ENCODE assay signal across 9 mouse cellular contexts in the genomic region with DNA sequence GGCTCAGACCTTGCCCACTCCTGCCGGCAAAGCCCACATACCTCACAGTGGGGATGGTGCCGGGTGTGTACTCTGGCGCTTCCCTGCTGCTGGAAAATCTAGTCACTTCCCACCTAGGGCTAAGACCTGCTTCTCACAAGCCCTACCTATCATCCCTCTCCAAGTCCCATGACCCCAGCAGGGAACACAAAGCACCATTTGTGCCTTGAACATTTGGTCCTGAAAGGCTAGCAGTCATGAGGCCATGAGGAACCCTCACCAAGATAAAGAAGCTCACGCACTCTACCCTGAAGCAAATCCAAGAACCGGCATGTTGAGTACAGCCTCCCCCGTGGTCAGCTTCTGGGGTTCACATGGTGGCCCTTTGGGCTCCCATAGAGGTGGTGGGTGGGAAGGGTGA. TPM values are rescaled to one million over a fixed set of nuclear protein-coding genes. Genes with fewer than 3 reads are reported as not detected.
A peak's percentile ranks its signal among the peaks of the same experiment; 100 is the strongest.
DNase-seq lines count a peak whose midpoint lies in the region; ATAC-seq and TF ChIP-seq lines count a peak whose summit lies in the region.
"Had no signal": no experiment of that assay in that cellular context is flagged by ENCODE, and none has a peak within 500 bp of the region (broad histone marks: within the 10 kb centered on the region; RNA-seq: fewer than 3 reads in every experiment).

A gene (minus strand): TSS at position 78 of the 400 bp plus-strand sequence.

- no peak within 1 kb of the TSS for H3K4me2 ChIP-seq in embryonic facial prominence, embryonic 13.5 days
- H3K4me2 ChIP-seq in lung, embryonic 16.5 days (ENCODE audit: low read depth, low read length): no peak within 1 kb of the TSS
- peak within 1 kb of the TSS; percentile 6 for H3K4me2 ChIP-seq in myocyte (ENCODE audit: low read depth)
- H3K4me2 ChIP-seq: liver, embryonic 13.5 days had no signal

- 49% methylated on average over 6 of the region's 6 CpGs for WGBS in embryonic facial prominence, embryonic 13.5 days
- 62% methylated on average over 6 of the region's 6 CpGs for WGBS in embryonic facial prominence, embryonic 10.5 days
- 40% methylated on average over 6 of the region's 6 CpGs for WGBS in lung, embryonic 16.5 days
- 45% methylated on average over 6 of the region's 6 CpGs for WGBS in lung, adult 2 months

- 0 out of 2 replicates have a peak, but pooled peaks cover 12% of the 10 kb centered on the region for H3K4me1 ChIP-seq in embryonic facial prominence, embryonic 13.5 days
- H3K4me1 ChIP-seq in embryonic facial prominence, embryonic 10.5 days: peaks cover 22% of the 10 kb centered on the region
- H3K4me1 ChIP-seq in lung, embryonic 16.5 days (replicated peaks; ENCODE audit: control insufficient read depth, insufficient read depth, low read length): peaks cover 8% of the 10 kb centered on the region; the same call in 1 of the 2 replicates
- no peaks in the 10 kb centered on the region for H3K4me1 ChIP-seq in lung, adult 2 months (ENCODE audit: control insufficient read depth, insufficient read depth, low read length)

- no peak for ATAC-seq in embryonic facial prominence, embryonic 13.5 days (ENCODE audit: insufficient number of reproducible peaks, insufficient read depth, low FRiP score, low TSS enrichment, low read depth)
- no peak for ATAC-seq in lung, embryonic 16.5 days (ENCODE audit: low read depth)

- H3K4me3 ChIP-seq in embryonic facial prominence, embryonic 13.5 days: no peak within 1 kb of the TSS
- no peak within 1 kb of the TSS for H3K4me3 ChIP-seq in embryonic facial prominence, embryonic 10.5 days
- H3K4me3 ChIP-seq in lung, embryonic 16.5 days (ENCODE audit: low read length): no peak within 1 kb of the TSS
- H3K4me3 ChIP-seq in lung, adult 2 months (replicated peaks; ENCODE audit: extremely low read depth, low read depth, low read length): no peak within 1 kb of the TSS
- no peak within 1 kb of the TSS for H3K4me3 ChIP-seq in myocyte
- H3K4me3 ChIP-seq: liver, embryonic 13.5 days had no signal

- peaks cover 5% of the 10 kb centered on the region; the same call in 1 of the 2 replicates for H3K27me3 ChIP-seq in embryonic facial prominence, embryonic 13.5 days
- H3K27me3 ChIP-seq in embryonic facial prominence, embryonic 10.5 days (replicated peaks; ENCODE audit: low read depth, poor library complexity, severe bottlenecking): no peaks in the 10 kb centered on the region
- H3K27me3 ChIP-seq in lung, embryonic 16.5 days (ENCODE audit: control insufficient read depth, insufficient read depth, low read depth, low read length): no peaks in the 10 kb centered on the region
- peaks cover 1% of the 10 kb centered on the region for H3K27me3 ChIP-seq in myocyte (ENCODE audit: control insufficient read depth, insufficient read depth, insufficient read length)
- H3K27me3 ChIP-seq: liver, embryonic 13.5 days had no signal

- H3K9me3 ChIP-seq in embryonic facial prominence, embryonic 13.5 days: no peaks in the 10 kb centered on the region
- H3K9me3 ChIP-seq in embryonic facial prominence, embryonic 10.5 days: no peaks in the 10 kb centered on the region
- no peaks in the 10 kb centered on the region for H3K9me3 ChIP-seq in lung, embryonic 16.5 days (ENCODE audit: control insufficient read depth, low read length)
- H3K9me3 ChIP-seq: liver, embryonic 13.5 days had no signal

- no peak for TF ChIP-seq CTCF in lung, adult 2 months (IDR thresholded peaks at IDR 0.05; ENCODE audit: insufficient read depth, low read length)

- no peak within 1 kb of the TSS for H3K27ac ChIP-seq in embryonic facial prominence, embryonic 13.5 days
- no peak within 1 kb of the TSS for H3K27ac ChIP-seq in embryonic facial prominence, embryonic 10.5 days (replicated peaks)
- peak within 1 kb of the TSS; percentile 55 for H3K27ac ChIP-seq in lung, embryonic 16.5 days (ENCODE audit: low read length)
- H3K27ac ChIP-seq: liver, embryonic 13.5 days had no signal

- no peaks in the 10 kb centered on the region for H3K36me3 ChIP-seq in embryonic facial prominence, embryonic 13.5 days
- no peaks in the 10 kb centered on the region for H3K36me3 ChIP-seq in embryonic facial prominence, embryonic 10.5 days (replicated peaks)
- H3K36me3 ChIP-seq in lung, embryonic 16.5 days (ENCODE audit: control insufficient read depth, insufficient read depth, low read length): no peaks in the 10 kb centered on the region
- no peaks in the 10 kb centered on the region for H3K36me3 ChIP-seq in myocyte (ENCODE audit: control insufficient read depth, insufficient read depth)
- H3K36me3 ChIP-seq: liver, embryonic 13.5 days had no signal

- DNase-seq in embryonic facial prominence, embryonic 10.5 days (ENCODE audit: low spot score): no peak
- DNase-seq in lung, adult 2 months: no peak
- no peak for DNase-seq in heart, postnatal 4 days
- DNase-seq in urinary bladder, postnatal 25 days (ENCODE audit: low spot score): no peak
- no peak for DNase-seq in thymus, adult 18-20 months
- DNase-seq: liver, embryonic 13.5 days had no signal

- no peak within 1 kb of the TSS for H3ac ChIP-seq in myocyte (ENCODE audit: control insufficient read depth, insufficient read length)

- TF ChIP-seq POLR2A in lung, adult 2 months (IDR thresholded peaks at IDR 0.05; ENCODE audit: borderline replicate concordance, extremely low read depth, low read depth, low read length): no peak
- TF ChIP-seq POLR2A in myocyte (IDR thresholded peaks at IDR 0.05; ENCODE audit: insufficient read length, low read depth): no peak

- no peaks in the 10 kb centered on the region for H3K79me2 ChIP-seq in myocyte (ENCODE audit: control insufficient read depth, insufficient read depth)

- 0 out of 2 replicates have a peak within 1 kb of the TSS, but pooled peaks have one; percentile 27 for H3K9ac ChIP-seq in embryonic facial prominence, embryonic 13.5 days
- no peak within 1 kb of the TSS for H3K9ac ChIP-seq in lung, embryonic 16.5 days (ENCODE audit: low read length)
- H3K9ac ChIP-seq: liver, embryonic 13.5 days had no signal

TF ChIP-seq in myocyte, 11 proteins besides CTCF, POLR2A, EP300 and RAD21:
- no peak for TF ChIP-seq E2F4 (IDR thresholded peaks at IDR 0.05; ENCODE audit: insufficient read depth)
- no peak for TF ChIP-seq CEBPB (IDR thresholded peaks at IDR 0.05; ENCODE audit: insufficient read depth, poor library complexity, severe bottlenecking)
- no peak for TF ChIP-seq MAX (IDR thresholded peaks at IDR 0.05; ENCODE audit: low read depth)
- no peak for TF ChIP-seq MYOD1 (IDR thresholded peaks at IDR 0.05; ENCODE audit: control insufficient read depth in 1 of 3, insufficient read length in 2 of 3, low read depth in 2 of 3)
- no peak for TF ChIP-seq REST (IDR thresholded peaks at IDR 0.05; ENCODE audit: insufficient read depth, insufficient read length)
- no peak for TF ChIP-seq SRF (IDR thresholded peaks at IDR 0.05; ENCODE audit: control insufficient read depth, insufficient read length, low read depth)
- TF ChIP-seq MYOG (IDR thresholded peaks at IDR 0.05; ENCODE audit: control insufficient read depth in 1 of 3, insufficient read depth in 1 of 3, insufficient read length in 2 of 3, low read depth in 2 of 3): no peak
- no peak for TF ChIP-seq POLR2AphosphoS2 (IDR thresholded peaks at IDR 0.05; ENCODE audit: insufficient read length, low read depth)
- no peak for TF ChIP-seq TCF3 (IDR thresholded peaks at IDR 0.05; ENCODE audit: insufficient read length, low read depth)
- TF ChIP-seq TCF12 (IDR thresholded peaks at IDR 0.05; ENCODE audit: insufficient read depth, poor library complexity, severe bottlenecking): no peak
TF ChIP-seq in myocyte: peak in this region for 0.

RNA-seq across cellular contexts. Expression of the gene that starts here (rescaled TPM):
- polyA plus RNA-seq in embryonic facial prominence, embryonic 13.5 days (2015; fragmentation: Nextera tagmentation; extraction: Ambion mirVana): 1.3 and 2.8 TPM in 2 replicates
- polyA plus RNA-seq in embryonic facial prominence, embryonic 10.5 days (2016; fragmentation: Nextera tagmentation; extraction: Ambion mirVana): 0.18 TPM in 1 of 2 replicates, not detected in the other
- polyA plus RNA-seq in lung, embryonic 16.5 days (2015; fragmentation: Nextera tagmentation; extraction: Ambion mirVana): 10.7 and 16.5 TPM in 2 replicates
- polyA plus RNA-seq in lung, adult 2 months (2012; rRNA removed): 0.62 and 0.80 TPM in 2 replicates
- total RNA-seq in heart, postnatal 4 days (2021): 100 to 1,000 TPM; 117 to 137 TPM
- polyA plus RNA-seq in myocyte (2012; fragmentation: generic; extraction: Trizol): 9.8 TPM
